Mouse (Mus musculus) forebrain, embryonic 10.5 days (tissue): ENCODE measurements at regions not wholly inside any gene's neighbourhood (a gene's known extent, or its start where the extent isn't known, plus 50 kb on each side); places are given as distances from the start of the nearest gene placed in this dataset.
"Not testable (repeated sequence)": the region's sequence is repeated elsewhere in the genome, so short reads cannot be mapped to it uniquely, and the experiment has no call there.

Experiments
- DNase-seq: peaks from one replicate; pipeline ENCODE4 v3.0.0-alpha.2; 2017; ENCODE audit warnings: low spot score; ENCODE audit errors: extremely low spot score
- H3K27ac ChIP-seq: fragments of 300-500 bp; sonication (generic); 2 replicates; pipeline ENCODE4 v1.5.1; 2016; ENCODE audit warnings: mild to moderate bottlenecking
- H3K27me3 ChIP-seq: fragments of 300-500 bp; sonication (generic); 2 replicates; pipeline ENCODE4 v1.6.1; 2016; ENCODE audit warnings: mild to moderate bottlenecking; ENCODE audit not compliant: poor library complexity, severe bottlenecking
- H3K36me3 ChIP-seq: fragments of 300-500 bp; sonication (generic); replicated peaks from 2 replicates; pipeline ENCODE4 v1.6.1; 2016; ENCODE audit warnings: mild to moderate bottlenecking, moderate library complexity
- H3K4me1 ChIP-seq: fragments of 300-500 bp; sonication (generic); 2 replicates; pipeline ENCODE4 v1.6.1; 2016
- H3K4me3 ChIP-seq: fragments of 300-500 bp; sonication (generic); 2 replicates; pipeline ENCODE4 v1.5.1; 2016; ENCODE audit warnings: mild to moderate bottlenecking, moderate library complexity
- H3K9me3 ChIP-seq: fragments of 300-500 bp; sonication (generic); 2 replicates; pipeline ENCODE4 v1.6.1; 2016; ENCODE audit warnings: mild to moderate bottlenecking, moderate library complexity
- WGBS: fragments of 180-500 bp; shearing (Covaris S2); methylation state at CpG from one replicate; pipeline ENCODE4 v1.1.7; 2016; 5-methylcytosine and 5-hydroxymethylcytosine counted together

- no peaks in the 10 kb centered on the region for H3K9me3 ChIP-seq
- H3K27ac ChIP-seq, result no peak overlapping the region
- no peaks in the 10 kb centered on the region for H3K36me3 ChIP-seq
- H3K4me3 ChIP-seq, result no peak overlapping the region
- H3K4me1 ChIP-seq, result no peaks in the 10 kb centered on the region
- H3K27me3 ChIP-seq, result no peaks in the 10 kb centered on the region
- 88% methylated on average over 3 of the region's 3 CpGs for WGBS
- DNase-seq, result no peak
Observed at GRCm38 (mm10) chr15:41986264-41986663, 1852.1 kb downstream of the 9330182O14Rik start.

- Histone ChIP-seq H3K27ac (no peak overlapping the region), H3K9me3 (no peaks in the 10 kb centered on the region), H3K4me1 (no peaks in the 10 kb centered on the region), H3K36me3 (no peaks in the 10 kb centered on the region), H3K4me3 (no peak overlapping the region), H3K27me3 (no peaks in the 10 kb centered on the region)
- 66% methylated on average over 2 of the region's 2 CpGs for WGBS
- no peak for DNase-seq
Observed at GRCm38 (mm10) chr15:41989065-41989464, 1854.9 kb downstream of the 9330182O14Rik start.

GRCm38 (mm10) chr15:41991816-41992215 lies 1857.7 kb downstream of the 9330182O14Rik start:
- no peaks in the 10 kb centered on the region for H3K4me1 ChIP-seq
- H3K27ac ChIP-seq, result no peak overlapping the region
- no peak overlapping the region for H3K4me3 ChIP-seq
- no peaks in the 10 kb centered on the region for H3K27me3 ChIP-seq
- no peak for DNase-seq
- no peaks in the 10 kb centered on the region for H3K9me3 ChIP-seq
- no peaks in the 10 kb centered on the region for H3K36me3 ChIP-seq

- not testable (repeated sequence) for H3K4me3 ChIP-seq, H3K27me3 ChIP-seq, H3K4me1 ChIP-seq, H3K9me3 ChIP-seq, H3K27ac ChIP-seq, H3K36me3 ChIP-seq, DNase-seq
- 94% methylated on average over 12 of the region's 12 CpGs for WGBS
Observed at GRCm38 (mm10) chr15:42032286-42032685, 1898.1 kb downstream of the 9330182O14Rik start.

GRCm38 (mm10) chr15:42047088-42047976 lies 1913.2 kb downstream of the 9330182O14Rik start:
- Histone ChIP-seq H3K27ac (no peak overlapping the region), H3K4me1 (peaks cover 10% of the 10 kb centered on the region), H3K4me3 (no peak overlapping the region), H3K9me3 (no peaks in the 10 kb centered on the region), H3K27me3 (no peaks in the 10 kb centered on the region), H3K36me3 (no peaks in the 10 kb centered on the region)
- 59% methylated on average over 4 of the region's 4 CpGs for WGBS
- no peak for DNase-seq

- 70% methylated on average over 3 of the region's 3 CpGs for WGBS
- Histone ChIP-seq H3K27me3 (no peaks in the 10 kb centered on the region), H3K4me3 (no peak overlapping the region), H3K9me3 (no peaks in the 10 kb centered on the region), H3K36me3 (no peaks in the 10 kb centered on the region), H3K27ac (no peak overlapping the region), H3K4me1 (no peaks in the 10 kb centered on the region)
- no peak for DNase-seq
Observed at GRCm38 (mm10) chr15:42056772-42057171, 1922.6 kb downstream of the 9330182O14Rik start.

GRCm38 (mm10) chr15:42068207-42068831 lies 1934.2 kb downstream of the 9330182O14Rik start:
- no peak for DNase-seq
- H3K9me3 ChIP-seq, result no peaks in the 10 kb centered on the region
- no peaks in the 10 kb centered on the region for H3K27me3 ChIP-seq
- no peak overlapping the region for H3K27ac ChIP-seq
- no peak overlapping the region for H3K4me3 ChIP-seq
- no peaks in the 10 kb centered on the region for H3K36me3 ChIP-seq
- H3K4me1 ChIP-seq, result peaks cover 13% of the 10 kb centered on the region
- WGBS, result 61% methylated on average over 5 of the region's 5 CpGs

- H3K36me3 ChIP-seq, result no peaks in the 10 kb centered on the region
- no peaks in the 10 kb centered on the region for H3K27me3 ChIP-seq
- H3K4me1 ChIP-seq, result peaks cover 13% of the 10 kb centered on the region
- no peaks in the 10 kb centered on the region for H3K9me3 ChIP-seq
- no peak overlapping the region for H3K4me3 ChIP-seq
- WGBS, result 61% methylated on average over 3 of the region's 3 CpGs
- H3K27ac ChIP-seq, result no peak overlapping the region
- DNase-seq, result no peak
Observed at GRCm38 (mm10) chr15:42069072-42069471, 1934.9 kb downstream of the 9330182O14Rik start.

GRCm38 (mm10) chr15:42073486-42073885 lies 1939.3 kb downstream of the 9330182O14Rik start:
- Histone ChIP-seq H3K27me3 (no peaks in the 10 kb centered on the region), H3K36me3 (no peaks in the 10 kb centered on the region), H3K9me3 (no peaks in the 10 kb centered on the region), H3K4me3 (no peak overlapping the region), H3K27ac (no peak overlapping the region), H3K4me1 (peaks cover 15% of the 10 kb centered on the region)
- no peak for DNase-seq

- Histone ChIP-seq H3K36me3 (no peaks in the 10 kb centered on the region), H3K9me3 (no peaks in the 10 kb centered on the region), H3K27me3 (no peaks in the 10 kb centered on the region), H3K27ac (no peak overlapping the region), H3K4me1 (peaks cover 7% of the 10 kb centered on the region), H3K4me3 (no peak overlapping the region)
- no peak for DNase-seq
- 87% methylated on average over 2 of the region's 2 CpGs for WGBS
Observed at GRCm38 (mm10) chr15:42082436-42082835, 1948.3 kb downstream of the 9330182O14Rik start.

GRCm38 (mm10) chr15:42100730-42101129 lies 1966.6 kb downstream of the 9330182O14Rik start:
- no peaks in the 10 kb centered on the region for H3K36me3 ChIP-seq
- H3K27ac ChIP-seq, result no peak overlapping the region
- no peak overlapping the region for H3K4me3 ChIP-seq
- no peaks in the 10 kb centered on the region for H3K4me1 ChIP-seq
- no peak for DNase-seq
- 61% methylated on average over 2 of the region's 2 CpGs for WGBS
- no peaks in the 10 kb centered on the region for H3K27me3 ChIP-seq
- H3K9me3 ChIP-seq, result no peaks in the 10 kb centered on the region

- no peak for DNase-seq
- H3K36me3 ChIP-seq, result no peaks in the 10 kb centered on the region
- 69% methylated on average over 2 of the region's 2 CpGs for WGBS
- H3K4me1 ChIP-seq, result no peaks in the 10 kb centered on the region
- H3K27ac ChIP-seq, result no peak overlapping the region
- H3K27me3 ChIP-seq, result no peaks in the 10 kb centered on the region
- no peaks in the 10 kb centered on the region for H3K9me3 ChIP-seq
- no peak overlapping the region for H3K4me3 ChIP-seq
Observed at GRCm38 (mm10) chr15:42104816-42105215, 1970.7 kb downstream of the 9330182O14Rik start.

GRCm38 (mm10) chr15:42107106-42107505 lies 1972.9 kb downstream of the 9330182O14Rik start:
- Histone ChIP-seq H3K4me1 (no peaks in the 10 kb centered on the region), H3K4me3 (no peak overlapping the region), H3K27ac (no peak overlapping the region), H3K9me3 (no peaks in the 10 kb centered on the region), H3K27me3 (no peaks in the 10 kb centered on the region), H3K36me3 (no peaks in the 10 kb centered on the region)
- no peak for DNase-seq
